Mouse (Mus musculus): Measurements from ENCODE around the gene Frrs1l.

Gene Frrs1l

GRCm38 (mm10) chr4:56912382-56913001 is 77.7 kb downstream of the Frrs1l start:
- DNase-seq = no peak

- DNase-seq = no peak
Observed at GRCm38 (mm10) chr4:56909568-56909967, 80.6 kb downstream of the Frrs1l start.

- no peak for DNase-seq
Observed at GRCm38 (mm10) chr4:56907671-56908070, 82.5 kb downstream of the Frrs1l start.
